Mouse (Mus musculus): Measurements from ENCODE around the gene Zfp143. TPM values are rescaled to one million over a fixed set of nuclear protein-coding genes. Genes with fewer than 3 reads are reported as not detected.
A peak's percentile ranks its signal among the peaks of the same experiment; 100 is the strongest.
"Not testable (repeated sequence)": the region's sequence is repeated elsewhere in the genome, so short reads cannot be mapped to it uniquely, and the experiment has no call there.

The Zfp143 gene
- total and polyA plus RNA-seq, 2 experiments = 6.5 to 6.6 TPM

DNA sequence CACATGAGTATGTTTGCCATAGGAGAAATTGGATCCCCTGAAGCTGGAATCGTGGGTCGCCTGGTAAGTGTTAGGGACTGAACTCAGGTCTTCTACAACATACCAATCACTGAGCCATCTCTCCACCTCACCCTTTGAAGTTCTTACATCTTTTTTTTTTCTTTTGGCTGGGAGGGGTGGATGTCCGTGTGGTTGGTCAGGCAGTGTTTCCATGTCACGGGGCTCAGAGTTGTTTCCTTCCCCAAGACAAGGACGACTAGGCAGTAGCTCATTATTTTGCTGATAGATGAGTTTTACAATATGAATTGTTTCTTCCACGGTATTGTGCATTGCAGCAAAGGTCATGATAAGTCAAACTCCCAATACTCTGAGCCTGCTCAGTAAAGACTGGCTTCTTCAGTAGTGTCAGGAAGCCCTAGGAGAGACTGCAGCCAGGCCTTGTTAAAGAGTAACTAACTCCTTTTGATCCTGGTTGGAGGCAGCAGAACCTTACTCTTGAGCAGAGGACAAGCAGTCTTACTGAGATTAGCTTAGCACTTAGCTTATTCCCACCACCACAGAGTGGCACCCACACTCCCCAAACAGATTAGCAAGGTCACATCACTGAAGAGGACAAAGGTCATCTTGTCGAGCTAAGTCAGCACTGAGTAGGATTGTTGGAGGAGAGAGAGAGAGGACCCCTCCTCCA, 36.2 kb downstream of the Zfp143 start:
- peak; percentile 90 for DNase-seq (ENCODE audit: extremely low read depth, low read depth, low spot score)
- Histone ChIP-seq H3K4me3 (ENCODE audit: insufficient read depth, low read depth, low read length) (no peak overlapping the region), H3K36me3 (ENCODE audit: control insufficient read depth, insufficient read depth, low read length) (peaks cover 33% of the 10 kb centered on the region), H3K9ac (ENCODE audit: low read depth, low read length) (peak overlapping the region; percentile 66), H3K27me3 (ENCODE audit: control insufficient read depth, insufficient read depth, low read length) (no peaks in the 10 kb centered on the region), H3K4me1 (ENCODE audit: control insufficient read depth, insufficient read depth, low read length) (peaks cover 12% of the 10 kb centered on the region), H3K27ac (replicated peaks; ENCODE audit: insufficient read depth, low read depth, low read length) (peak overlapping the region; percentile 67), H3K79me2 (ENCODE audit: control insufficient read depth, insufficient read depth, low read length) (no peaks in the 10 kb centered on the region)
- TF ChIP-seq CTCF (IDR thresholded peaks at IDR 0.05; ENCODE audit: low read depth, low read length) (no peak), POLR2A (IDR thresholded peaks at IDR 0.05; ENCODE audit: extremely low read depth, insufficient read depth, low read length) (no peak)
- 30% methylated on average over 7 of the region's 7 CpGs for WGBS

DNA sequence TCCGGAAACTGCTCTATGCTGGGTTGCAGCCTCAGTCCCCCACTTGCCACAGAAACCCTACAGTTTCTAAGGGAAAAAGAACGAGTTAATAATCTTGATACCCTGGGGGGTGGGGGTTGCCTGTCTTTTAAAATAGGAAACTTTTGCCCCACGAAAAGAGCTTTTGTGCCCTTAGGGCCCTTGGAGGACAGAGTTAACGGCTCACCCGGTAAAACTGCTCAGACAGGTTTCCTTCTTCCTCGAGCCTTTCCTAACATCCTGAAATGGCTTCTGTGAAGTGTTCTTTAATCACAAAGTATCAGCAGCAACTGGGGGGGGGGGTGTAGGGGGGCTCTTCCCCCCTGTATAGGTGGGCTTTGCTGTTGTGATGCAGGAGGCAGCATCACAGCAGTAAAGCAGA, 39.8 kb downstream of the Zfp143 start:
- no peak for DNase-seq (ENCODE audit: extremely low read depth, low read depth, low spot score)
- TF ChIP-seq POLR2A (IDR thresholded peaks at IDR 0.05; ENCODE audit: extremely low read depth, insufficient read depth, low read length) (no peak), CTCF (IDR thresholded peaks at IDR 0.05; ENCODE audit: low read depth, low read length) (no peak)
- 77% methylated on average over 6 of the region's 6 CpGs for WGBS
- H3K79me2 ChIP-seq (ENCODE audit: control insufficient read depth, insufficient read depth, low read length) = no peaks in the 10 kb centered on the region
- H3K27ac ChIP-seq (replicated peaks; ENCODE audit: insufficient read depth, low read depth, low read length) = no peak overlapping the region
- no peak overlapping the region for H3K9ac ChIP-seq (ENCODE audit: low read depth, low read length)
- peaks cover 16% of the 10 kb centered on the region for H3K4me1 ChIP-seq (ENCODE audit: control insufficient read depth, insufficient read depth, low read length)
- no peak overlapping the region for H3K4me3 ChIP-seq (ENCODE audit: insufficient read depth, low read depth, low read length)
- peaks cover 3% of the 10 kb centered on the region; the same call in 1 of the 2 replicates for H3K36me3 ChIP-seq (ENCODE audit: control insufficient read depth, insufficient read depth, low read length)
- no peaks in the 10 kb centered on the region for H3K27me3 ChIP-seq (ENCODE audit: control insufficient read depth, insufficient read depth, low read length)

DNA sequence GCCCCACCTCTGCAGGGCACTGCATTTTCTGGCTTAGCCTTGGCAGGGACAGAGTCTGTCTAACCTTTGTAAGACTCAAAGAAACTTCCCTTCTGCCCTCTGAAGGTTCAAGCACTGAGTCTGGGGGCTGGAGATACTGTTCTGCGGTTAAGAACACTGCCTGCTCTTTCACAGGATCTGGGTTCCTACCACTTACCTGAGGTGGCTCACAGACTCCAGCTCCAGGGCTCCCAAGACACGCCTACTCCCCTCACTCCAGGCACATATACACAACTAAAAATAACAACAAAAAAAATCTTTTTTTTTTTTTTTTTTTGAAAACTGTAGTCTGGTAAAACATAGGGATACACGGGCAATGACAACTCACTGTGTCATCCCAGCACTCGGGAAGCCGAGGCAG, 40.2 kb downstream of the Zfp143 start:
- no peak overlapping the region for H3K27ac ChIP-seq (replicated peaks; ENCODE audit: insufficient read depth, low read depth, low read length)
- no peak overlapping the region for H3K9ac ChIP-seq (ENCODE audit: low read depth, low read length)
- no peak overlapping the region for H3K4me3 ChIP-seq (ENCODE audit: insufficient read depth, low read depth, low read length)
- 95% methylated on average over 5 of the region's 5 CpGs for WGBS
- no peak for TF ChIP-seq POLR2A (IDR thresholded peaks at IDR 0.05; ENCODE audit: extremely low read depth, insufficient read depth, low read length)
- TF ChIP-seq CTCF (IDR thresholded peaks at IDR 0.05; ENCODE audit: low read depth, low read length) = no peak
- H3K36me3 ChIP-seq (ENCODE audit: control insufficient read depth, insufficient read depth, low read length) = peaks cover 1% of the 10 kb centered on the region; the same call in 1 of the 2 replicates
- H3K4me1 ChIP-seq (ENCODE audit: control insufficient read depth, insufficient read depth, low read length) = peaks cover 16% of the 10 kb centered on the region
- no peaks in the 10 kb centered on the region for H3K27me3 ChIP-seq (ENCODE audit: control insufficient read depth, insufficient read depth, low read length)
- H3K79me2 ChIP-seq (ENCODE audit: control insufficient read depth, insufficient read depth, low read length) = no peaks in the 10 kb centered on the region
- DNase-seq (ENCODE audit: extremely low read depth, low read depth, low spot score) = no peak

DNA sequence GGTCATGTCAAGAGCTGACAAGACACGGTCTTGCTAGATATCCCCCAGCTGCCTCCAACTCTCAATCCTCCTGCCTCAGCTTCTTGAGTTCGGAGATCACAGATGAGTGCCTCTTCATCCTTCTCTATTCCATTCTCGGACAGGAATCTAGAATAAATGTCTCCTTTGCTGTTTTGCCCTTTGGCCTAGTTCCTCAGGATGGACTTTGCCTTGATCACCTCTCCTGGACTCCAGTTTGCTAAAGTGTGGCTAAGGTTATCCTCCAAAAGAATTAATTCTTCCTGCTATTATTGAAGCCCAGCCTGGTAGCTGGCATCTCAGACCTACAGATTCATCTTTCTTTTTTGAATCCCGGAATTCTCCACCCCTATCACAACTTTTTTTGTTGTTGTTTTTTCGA, 44.0 kb downstream of the Zfp143 start:
- 73% methylated on average over 5 of the region's 5 CpGs for WGBS
- H3K79me2 ChIP-seq (ENCODE audit: control insufficient read depth, insufficient read depth, low read length) = no peaks in the 10 kb centered on the region
- TF ChIP-seq POLR2A (IDR thresholded peaks at IDR 0.05; ENCODE audit: extremely low read depth, insufficient read depth, low read length) (no peak), CTCF (IDR thresholded peaks at IDR 0.05; ENCODE audit: low read depth, low read length) (no peak)
- peaks cover 6% of the 10 kb centered on the region for H3K4me1 ChIP-seq (ENCODE audit: control insufficient read depth, insufficient read depth, low read length)
- peak overlapping the region; percentile 71 for H3K27ac ChIP-seq (replicated peaks; ENCODE audit: insufficient read depth, low read depth, low read length)
- DNase-seq (ENCODE audit: extremely low read depth, low read depth, low spot score) = peak; percentile 82
- no peaks in the 10 kb centered on the region for H3K27me3 ChIP-seq (ENCODE audit: control insufficient read depth, insufficient read depth, low read length)
- H3K9ac ChIP-seq (ENCODE audit: low read depth, low read length) = no peak overlapping the region
- no peak overlapping the region for H3K4me3 ChIP-seq (ENCODE audit: insufficient read depth, low read depth, low read length)
- H3K36me3 ChIP-seq (ENCODE audit: control insufficient read depth, insufficient read depth, low read length) = no peaks in the 10 kb centered on the region

DNA sequence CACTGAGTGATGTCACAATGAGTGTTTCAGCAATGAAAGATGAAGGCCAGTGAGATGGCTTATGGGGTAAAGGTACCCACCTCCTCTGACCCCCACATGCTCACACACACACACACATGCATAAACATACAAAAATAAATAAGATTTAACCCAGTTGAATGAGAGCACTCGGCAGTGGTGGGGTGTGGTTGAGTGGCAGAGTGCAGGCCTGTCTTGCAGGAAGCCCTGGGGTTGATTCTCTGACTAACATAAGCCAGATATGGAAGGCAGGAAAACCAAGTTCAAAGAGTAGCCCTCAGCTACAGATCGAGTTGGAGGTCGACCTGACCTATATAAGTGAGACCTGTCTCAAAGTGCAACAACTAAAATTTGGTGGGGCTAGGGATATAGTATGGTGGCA, 45.6 kb downstream of the Zfp143 start:
- peaks cover 6% of the 10 kb centered on the region for H3K4me1 ChIP-seq (ENCODE audit: control insufficient read depth, insufficient read depth, low read length)
- no peaks in the 10 kb centered on the region for H3K27me3 ChIP-seq (ENCODE audit: control insufficient read depth, insufficient read depth, low read length)
- no peaks in the 10 kb centered on the region for H3K79me2 ChIP-seq (ENCODE audit: control insufficient read depth, insufficient read depth, low read length)
- H3K27ac ChIP-seq (replicated peaks; ENCODE audit: insufficient read depth, low read depth, low read length) = no peak overlapping the region
- no peak overlapping the region for H3K4me3 ChIP-seq (ENCODE audit: insufficient read depth, low read depth, low read length)
- no peaks in the 10 kb centered on the region for H3K36me3 ChIP-seq (ENCODE audit: control insufficient read depth, insufficient read depth, low read length)
- no peak for DNase-seq (ENCODE audit: extremely low read depth, low read depth, low spot score)
- no peak overlapping the region for H3K9ac ChIP-seq (ENCODE audit: low read depth, low read length)
- 65% methylated on average over 3 of the region's 3 CpGs for WGBS
- TF ChIP-seq POLR2A (IDR thresholded peaks at IDR 0.05; ENCODE audit: extremely low read depth, insufficient read depth, low read length) (no peak), CTCF (IDR thresholded peaks at IDR 0.05; ENCODE audit: low read depth, low read length) (no peak)

DNA sequence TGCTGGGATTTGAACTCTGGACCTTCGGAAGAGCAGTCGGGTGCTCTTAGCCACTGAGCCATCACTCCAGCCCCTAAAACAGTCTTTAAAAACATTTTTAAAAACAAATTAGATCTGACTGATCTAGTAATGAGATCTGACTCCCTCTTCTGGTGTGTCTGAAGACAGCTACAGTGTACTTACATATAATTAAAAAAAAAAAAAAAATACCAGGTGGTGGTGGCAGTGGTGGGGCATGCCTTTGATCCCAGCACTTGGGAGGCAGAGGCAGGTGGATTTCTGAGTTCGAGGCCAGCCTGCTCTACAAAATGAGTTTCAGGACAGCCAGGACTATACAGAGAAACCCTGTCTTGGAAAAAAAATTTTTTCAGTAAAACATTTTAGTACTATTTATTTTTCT, 47.5 kb downstream of the Zfp143 start:
- H3K9ac ChIP-seq (ENCODE audit: low read depth, low read length); H3K27me3 ChIP-seq (ENCODE audit: control insufficient read depth, insufficient read depth, low read length); DNase-seq (ENCODE audit: extremely low read depth, low read depth, low spot score); H3K27ac ChIP-seq (replicated peaks; ENCODE audit: insufficient read depth, low read depth, low read length); H3K36me3 ChIP-seq (ENCODE audit: control insufficient read depth, insufficient read depth, low read length); H3K4me1 ChIP-seq (ENCODE audit: control insufficient read depth, insufficient read depth, low read length); H3K79me2 ChIP-seq (ENCODE audit: control insufficient read depth, insufficient read depth, low read length); H3K4me3 ChIP-seq (ENCODE audit: insufficient read depth, low read depth, low read length): not testable (repeated sequence)
- 86% methylated on average over 3 of the region's 3 CpGs for WGBS
